Mouse (Mus musculus) heart, adult 2 months (tissue): ENCODE data around the gene Sesn3. TPM values are rescaled to one million over a fixed set of nuclear protein-coding genes. Genes with fewer than 3 reads are reported as not detected.
A peak's percentile ranks its signal among the peaks of the same experiment; 100 is the strongest.

Experiments
- DNase-seq, 2 experiments: peaks; one replicate each; pipeline ENCODE4 v3.0.0; 2021
- H3K27ac ChIP-seq: fragments of 200-600 bp; 2 replicates; pipeline ENCODE4 v1.8.1; 2022
- H3K27me3 ChIP-seq: fragments of 200-500 bp; 2 replicates; pipeline ENCODE4 v1.6.1; 2012; ENCODE audit warnings: mild to moderate bottlenecking, low read length, inconsistent platforms, mixed read lengths; ENCODE audit not compliant: control insufficient read depth, insufficient read depth
- H3K36me3 ChIP-seq: fragments of 200-500 bp; 2 replicates; pipeline ENCODE4 v1.6.1; 2012; ENCODE audit warnings: low read length, inconsistent platforms; ENCODE audit not compliant: control insufficient read depth, insufficient read depth
- H3K4me1 ChIP-seq: fragments of 200-500 bp; 2 replicates; pipeline ENCODE4 v1.6.1; 2011; ENCODE audit warnings: low read length; ENCODE audit not compliant: control insufficient read depth, insufficient read depth
- H3K4me3 ChIP-seq: fragments of 200-600 bp; 2 replicates; pipeline ENCODE4 v1.8.1; 2022
- H3K79me2 ChIP-seq: fragments of 200-500 bp; replicated peaks from 2 replicates; pipeline ENCODE4 v1.6.1; 2012; ENCODE audit warnings: mild to moderate bottlenecking, inconsistent platforms, low read length, moderate library complexity, mixed read lengths; ENCODE audit not compliant: control insufficient read depth, insufficient read depth
- H3K9ac ChIP-seq: fragments of 200-500 bp; 2 replicates; pipeline ENCODE4 v1.6.1; 2012; ENCODE audit warnings: low read depth, mild to moderate bottlenecking, control low read depth, inconsistent platforms, low read length, mixed read lengths
- CTCF ChIP-seq: fragments of 200-600 bp; IDR thresholded peaks from 2 replicates; pipeline ENCODE4 v1.8.1; 2022; ENCODE audit warnings: antibody characterized with exemption, mild to moderate bottlenecking, moderate library complexity
- EP300 ChIP-seq: fragments of 200-500 bp; IDR thresholded peaks from 2 replicates; pipeline ENCODE4 v1.6.1; 2011; ENCODE audit warnings: low read depth, low read length, control low read depth; ENCODE audit not compliant: insufficient read depth
- POLR2A ChIP-seq: fragments of 200-500 bp; IDR thresholded peaks from 2 replicates; pipeline ENCODE4 v1.6.1; 2011; ENCODE audit warnings: mild to moderate bottlenecking, low read depth, low read length, control low read depth; ENCODE audit not compliant: insufficient read depth
- WGBS: fragments of 180-500 bp; shearing (Covaris S2); methylation state at CpG from one replicate; pipeline ENCODE4 v1.1.7; 2018; 5-methylcytosine and 5-hydroxymethylcytosine counted together
- intact Hi-C: fragments of 180-260 bp; cut with DNase I; formaldehyde crosslinking; loops from one replicate; pipeline ENCODE4 v1.15.1; 2025
- polyA plus RNA-seq: library from polyadenylated mRNA; depleted of rRNA; stranded (reverse); fragments of >200 nt; gene quantifications from 2 replicates; pipeline ENCODE4 v1.2.3, GENCODE M21; 2012
- total RNA-seq, 2 experiments: library from RNA; stranded (reverse); gene quantifications; 2 replicates each; pipeline ENCODE4 v1.2.3; 2021

Gene Sesn3
- total and polyA plus RNA-seq, 3 experiments = 3.9 to 23.9 (median 21.0) TPM

- Histone ChIP-seq H3K4me3 (peak overlapping the region; percentile 67), H3K27me3 (no peaks in the 10 kb centered on the region), H3K36me3 (no peaks in the 10 kb centered on the region), H3K27ac (peak overlapping the region; percentile 85), H3K9ac (peak overlapping the region; percentile 79), H3K79me2 (no peaks in the 10 kb centered on the region), H3K4me1 (no peaks in the 10 kb centered on the region)
- peak; percentile 96 to 99 for DNase-seq
- intact Hi-C loops = loop anchor here (2.0 to 5.0 kb wide), 4 partner anchors 69 to 387 kb away; partner anchors contain the start of genes Cwc15, Endod1 and Kdm4d
- TF ChIP-seq CTCF = peak; percentile 83
- TF ChIP-seq POLR2A = peak; percentile 85
- peak; percentile 81 for TF ChIP-seq EP300
- under 1% methylated on average over 28 of the region's 54 CpGs for WGBS
Observed at GRCm38 (mm10) chr9:14275792-14276480, 1.1 kb downstream of the Sesn3 start.

GRCm38 (mm10) chr9:14276481-14277287 is 1.8 kb downstream of the Sesn3 start:
- H3K27me3 ChIP-seq = no peaks in the 10 kb centered on the region
- H3K4me1 ChIP-seq = no peaks in the 10 kb centered on the region
- no peak for TF ChIP-seq CTCF
- no peak for TF ChIP-seq EP300
- peak overlapping the region; percentile 67 for H3K4me3 ChIP-seq
- peak overlapping the region; percentile 85 for H3K27ac ChIP-seq
- WGBS = under 1% methylated on average over 59 of the region's 61 CpGs
- no peaks in the 10 kb centered on the region for H3K79me2 ChIP-seq
- no peak for DNase-seq
- intact Hi-C loops = loop anchor here (5.0 kb wide), 3 partner anchors 69 to 226 kb away; partner anchors contain the start of genes Cwc15, Endod1 and Kdm4d
- no peaks in the 10 kb centered on the region for H3K36me3 ChIP-seq
- H3K9ac ChIP-seq = peak overlapping the region; percentile 79

GRCm38 (mm10) chr9:14277365-14277991 is 2.6 kb downstream of the Sesn3 start:
- peak overlapping the region; percentile 85; the same call in 1 of the 2 replicates for H3K27ac ChIP-seq
- intact Hi-C loops = loop anchor here (5.0 kb wide), 3 partner anchors 70 to 225 kb away; partner anchors contain the start of genes Cwc15, Endod1 and Kdm4d
- no peaks in the 10 kb centered on the region for H3K79me2 ChIP-seq
- TF ChIP-seq EP300 (no peak), POLR2A (no peak), CTCF (no peak)
- H3K36me3 ChIP-seq = no peaks in the 10 kb centered on the region
- DNase-seq = no peak
- no peaks in the 10 kb centered on the region for H3K4me1 ChIP-seq
- H3K27me3 ChIP-seq = no peaks in the 10 kb centered on the region
- no peak overlapping the region for H3K9ac ChIP-seq
- 6% methylated on average over 7 of the region's 7 CpGs for WGBS
- peak overlapping the region; percentile 67 for H3K4me3 ChIP-seq

- intact Hi-C loops = no loop called here
- H3K36me3 ChIP-seq = no peaks in the 10 kb centered on the region
- H3K9ac ChIP-seq = no peak overlapping the region
- H3K4me1 ChIP-seq = no peaks in the 10 kb centered on the region
- H3K27ac ChIP-seq = no peak overlapping the region
- WGBS = 85% methylated on average over 1 of the region's 1 CpGs
- no peaks in the 10 kb centered on the region for H3K79me2 ChIP-seq
- DNase-seq = no peak
- no peaks in the 10 kb centered on the region for H3K27me3 ChIP-seq
- TF ChIP-seq EP300 = no peak
- TF ChIP-seq CTCF = no peak
- no peak for TF ChIP-seq POLR2A
- H3K4me3 ChIP-seq = no peak overlapping the region
Observed at GRCm38 (mm10) chr9:14280696-14281095, 5.8 kb downstream of the Sesn3 start.

- TF ChIP-seq POLR2A (no peak), CTCF (no peak), EP300 (no peak)
- no peaks in the 10 kb centered on the region for H3K4me1 ChIP-seq
- H3K4me3 ChIP-seq = no peak overlapping the region
- intact Hi-C loops = no loop called here
- no peak overlapping the region for H3K9ac ChIP-seq
- H3K27ac ChIP-seq = no peak overlapping the region
- 0 out of 2 replicates have a peak, but pooled peaks cover 1% of the 10 kb centered on the region for H3K79me2 ChIP-seq
- WGBS = 40% methylated on average over 3 of the region's 3 CpGs
- H3K27me3 ChIP-seq = no peaks in the 10 kb centered on the region
- DNase-seq = no peak
- no peaks in the 10 kb centered on the region for H3K36me3 ChIP-seq
Observed at GRCm38 (mm10) chr9:14285036-14285435, 10.2 kb downstream of the Sesn3 start.
